Mouse (Mus musculus): Measurements from ENCODE around the gene Lrrc8c.

DNA sequence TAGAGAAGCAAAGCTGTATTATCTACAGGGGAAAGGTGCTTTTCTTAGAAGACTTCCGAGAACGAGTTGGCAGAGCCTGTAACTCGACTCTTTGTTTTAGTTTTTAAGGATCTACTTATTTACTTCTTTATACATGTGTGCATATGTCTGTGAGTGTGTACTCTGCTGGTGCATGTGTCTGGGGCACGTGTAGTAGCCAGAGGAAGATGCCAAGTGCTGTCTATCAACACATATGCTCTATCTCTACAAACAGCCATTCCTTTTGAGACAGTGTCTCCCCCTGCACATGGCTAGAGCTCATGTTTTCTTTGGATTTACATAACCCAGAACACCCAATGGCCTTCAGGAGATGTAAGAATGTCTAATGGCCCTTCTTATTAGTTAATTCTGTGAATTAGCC, 6.9 kb upstream of the Lrrc8c start:
- TF ChIP-seq CTCF (conservative IDR thresholded peaks at IDR 0.05; ENCODE audit: low read length) = no peak
- no peak for TF ChIP-seq NANOG (IDR thresholded peaks at IDR 0.05; ENCODE audit: borderline replicate concordance, low read length)

Measured in E14TG2a.4 (cell line).